Mouse (Mus musculus) cerebellum, adult 2 months (tissue): ENCODE data around the gene 5330417C22Rik. TPM values are rescaled to one million over a fixed set of nuclear protein-coding genes. Genes with fewer than 3 reads are reported as not detected.

Experiments
- DNase-seq, 2 experiments: peaks; one replicate each; pipeline ENCODE4 v3.0.0; 2021
- H3K27ac ChIP-seq: fragments of 200-500 bp; 2 replicates; pipeline ENCODE4 v1.5.1; 2012; ENCODE audit warnings: low read length, control low read depth, inconsistent platforms; ENCODE audit not compliant: insufficient read depth
- H3K27me3 ChIP-seq: fragments of 200-500 bp; 2 replicates; pipeline ENCODE4 v1.6.1; 2012; ENCODE audit warnings: inconsistent platforms, mild to moderate bottlenecking, low read length, moderate library complexity; ENCODE audit not compliant: control insufficient read depth, insufficient read depth
- H3K4me1 ChIP-seq: fragments of 200-500 bp; 2 replicates; pipeline ENCODE4 v1.6.1; 2011; ENCODE audit warnings: low read length; ENCODE audit not compliant: control insufficient read depth, insufficient read depth
- H3K4me3 ChIP-seq: fragments of 200-500 bp; replicated peaks from 2 replicates; pipeline ENCODE3; 2011; ENCODE audit warnings: mild to moderate bottlenecking, low read depth, low read length, control low read depth; ENCODE audit not compliant: insufficient read depth
- CTCF ChIP-seq: fragments of 200-500 bp; IDR thresholded peaks from 2 replicates; pipeline ENCODE4 v1.5.1; 2011; ENCODE audit warnings: low read depth, mild to moderate bottlenecking, control low read depth, low read length, moderate library complexity, borderline replicate concordance; ENCODE audit not compliant: insufficient read depth
- POLR2A ChIP-seq: fragments of 200-500 bp; IDR thresholded peaks from 2 replicates; pipeline ENCODE4 v1.6.1; 2011; ENCODE audit warnings: low read length, control low read depth, borderline replicate concordance; ENCODE audit not compliant: insufficient read depth
- WGBS: fragments of 180-500 bp; shearing (Covaris S2); methylation state at CpG from one replicate; pipeline ENCODE4 v1.1.7; 2018; 5-methylcytosine and 5-hydroxymethylcytosine counted together
- polyA plus RNA-seq: library from polyadenylated mRNA; depleted of rRNA; stranded (reverse); fragments of >200 nt; gene quantifications from 2 replicates; pipeline ENCODE4 v1.2.3, GENCODE M21; 2012; rRNA removed

The 5330417C22Rik gene
- polyA plus RNA-seq, 1 experiment: 5.4 TPM

GRCm38 (mm10) chr3:108411026-108411753 lies 125.1 kb downstream of the 5330417C22Rik start:
- WGBS: 18% methylated on average over 5 of the region's 5 CpGs
- no peak for TF ChIP-seq CTCF
- no peak for TF ChIP-seq POLR2A
- Histone ChIP-seq H3K27me3 (no peaks in the 10 kb centered on the region), H3K4me1 (peaks cover 62% of the 10 kb centered on the region), H3K4me3 (peak overlapping the region; percentile 42), H3K27ac (peak overlapping the region; percentile 23)
- no peak for DNase-seq

GRCm38 (mm10) chr3:108410359-108410714 lies 126.0 kb downstream of the 5330417C22Rik start:
- peak overlapping the region; percentile 12 for H3K4me3 ChIP-seq
- DNase-seq: no peak
- 28% methylated on average over 5 of the region's 5 CpGs for WGBS
- H3K27me3 ChIP-seq: no peaks in the 10 kb centered on the region
- TF ChIP-seq POLR2A: no peak
- no peak for TF ChIP-seq CTCF
- 0 out of 2 replicates have a peak overlapping the region, but pooled peaks have one; percentile 23 for H3K27ac ChIP-seq
- H3K4me1 ChIP-seq: peaks cover 66% of the 10 kb centered on the region

GRCm38 (mm10) chr3:108409656-108410358 lies 126.5 kb downstream of the 5330417C22Rik start:
- 7% methylated on average over 8 of the region's 8 CpGs for WGBS
- 0 out of 2 replicates have a peak overlapping the region, but pooled peaks have one; percentile 14 for H3K27ac ChIP-seq
- no peaks in the 10 kb centered on the region for H3K27me3 ChIP-seq
- no peak for TF ChIP-seq CTCF
- TF ChIP-seq POLR2A: no peak
- peak in 1 of 2 experiments; percentile 53 for DNase-seq
- H3K4me3 ChIP-seq: peak overlapping the region; percentile 12
- peaks cover 69% of the 10 kb centered on the region for H3K4me1 ChIP-seq

- Histone ChIP-seq H3K27me3 (no peaks in the 10 kb centered on the region), H3K4me3 (no peak overlapping the region), H3K4me1 (peaks cover 64% of the 10 kb centered on the region), H3K27ac (no peak overlapping the region)
- 69% methylated on average over 8 of the region's 8 CpGs for WGBS
- TF ChIP-seq CTCF: no peak
- TF ChIP-seq POLR2A: no peak
- no peak for DNase-seq
These were observed 127.8 kb downstream of the 5330417C22Rik start for GRCm38 (mm10) chr3:108408517-108409008.

GRCm38 (mm10) chr3:108406306-108406885 lies 129.9 kb downstream of the 5330417C22Rik start:
- DNase-seq: no peak
- Histone ChIP-seq H3K27ac (no peak overlapping the region), H3K4me1 (peaks cover 61% of the 10 kb centered on the region), H3K4me3 (no peak overlapping the region), H3K27me3 (no peaks in the 10 kb centered on the region)
- TF ChIP-seq POLR2A (no peak), CTCF (no peak)
- 46% methylated on average over 24 of the region's 24 CpGs for WGBS

Other genes starting within 250 kb of the 5330417C22Rik start
- gene Mybphl, start 171.6 kb downstream of the 5330417C22Rik start, polyA plus RNA-seq: 0.16 TPM in 1 of 2 replicates, not detected in the other
- gene Psrc1, start 152.7 kb downstream of the 5330417C22Rik start, polyA plus RNA-seq: 0.21 and 0.28 TPM in 2 replicates
- 57.4 and 58.2 TPM in 2 replicates for gene Celsr2, start 121.0 kb downstream of the 5330417C22Rik start, polyA plus RNA-seq
- 214 and 228 TPM in 2 replicates for gene Sars, start 91.3 kb downstream of the 5330417C22Rik start, polyA plus RNA-seq
- 0.75 and 1.5 TPM in 2 replicates for gene 1700013F07Rik, start 2.4 kb downstream of the 5330417C22Rik start, polyA plus RNA-seq
- gene Tmem167b, start 25.9 kb upstream of the 5330417C22Rik start, polyA plus RNA-seq: 14.7 and 16.7 TPM in 2 replicates
- gene Taf13, start 35.2 kb upstream of the 5330417C22Rik start, polyA plus RNA-seq: 37.2 and 51.7 TPM in 2 replicates
- 48.2 and 51.6 TPM in 2 replicates for gene Wdr47, start 54.7 kb upstream of the 5330417C22Rik start, polyA plus RNA-seq
- 47.2 and 52.2 TPM in 2 replicates for gene Clcc1, start 117.4 kb upstream of the 5330417C22Rik start, polyA plus RNA-seq
- 7.8 and 9.3 TPM in 2 replicates for gene Gpsm2, start 185.8 kb upstream of the 5330417C22Rik start, polyA plus RNA-seq
- gene Aknad1, start 203.1 kb upstream of the 5330417C22Rik start, polyA plus RNA-seq: not detected in 2 replicates